Mouse (Mus musculus) heart, adult 2 months (tissue): ENCODE measurements at regions not wholly inside any gene's neighbourhood (a gene's known extent, or its start where the extent isn't known, plus 50 kb on each side); places are given as distances from the start of the nearest gene placed in this dataset.

ENCODE experiments used
- CTCF ChIP-seq: fragments of 200-600 bp; IDR thresholded peaks from 2 replicates; pipeline ENCODE4 v1.8.1; 2022; ENCODE audit warnings: antibody characterized with exemption, mild to moderate bottlenecking, moderate library complexity
- POLR2A ChIP-seq: fragments of 200-500 bp; IDR thresholded peaks from 2 replicates; pipeline ENCODE4 v1.6.1; 2011; ENCODE audit warnings: mild to moderate bottlenecking, low read depth, low read length, control low read depth; ENCODE audit not compliant: insufficient read depth

DNA sequence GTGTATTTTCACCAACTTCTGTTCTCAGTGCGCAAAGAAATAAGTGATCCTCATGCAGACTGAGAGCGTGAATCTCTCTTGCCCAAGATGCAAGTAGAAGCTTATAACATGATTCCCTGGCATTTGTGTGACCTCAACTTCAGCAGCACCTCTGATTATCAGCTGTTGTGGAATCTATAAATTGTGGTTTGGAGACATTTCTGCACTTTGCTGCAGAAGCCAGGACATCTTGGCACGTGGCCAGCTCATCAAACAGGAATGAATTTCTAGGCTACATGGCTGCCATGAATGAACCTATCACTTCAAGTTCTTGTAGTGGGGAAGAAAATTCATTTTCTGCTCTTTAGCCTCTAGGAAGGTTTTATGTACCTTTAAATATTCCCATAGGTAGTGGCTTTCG, 126.3 kb upstream of the Nyap2 start:
- no peak for TF ChIP-seq CTCF
- no peak for TF ChIP-seq POLR2A
